Mouse (Mus musculus) CH12.LX (cell line): ENCODE measurements around the gene Ptprs.

ENCODE experiments used
- CTCF ChIP-seq, 2 experiments: IDR thresholded peaks in 1 of 2; conservative IDR thresholded peaks in 1 of 2; 2 replicates each; pipeline ENCODE4 v1.5.1; 2011 to 2012; ENCODE audit warnings: low read depth in 2 of 2, low read length in 2 of 2, improper control_type of control experiment in 1 of 2, inconsistent platforms in 1 of 2, mild to moderate bottlenecking in 1 of 2, moderate library complexity in 1 of 2
- MYC ChIP-seq: IDR thresholded peaks from 2 replicates; pipeline ENCODE4 v1.6.1; 2011; ENCODE audit warnings: low read depth, mild to moderate bottlenecking, improper control_type of control experiment, low read length
- NRF1 ChIP-seq: IDR thresholded peaks from 2 replicates; pipeline ENCODE4 v1.6.1; 2014; ENCODE audit warnings: low read depth, mild to moderate bottlenecking, inconsistent platforms, low read length, improper control_type of control experiment, moderate library complexity
- PAX5 ChIP-seq: IDR thresholded peaks from 2 replicates; pipeline ENCODE4 v1.6.1; 2012; ENCODE audit warnings: low read length, inconsistent platforms, mixed read lengths
- POLR2A ChIP-seq: IDR thresholded peaks from 2 replicates; pipeline ENCODE4 v1.6.1; 2011; ENCODE audit warnings: low read depth, mild to moderate bottlenecking, improper control_type of control experiment, low read length
- USF1 ChIP-seq: IDR thresholded peaks from 2 replicates; pipeline ENCODE4 v1.6.1; 2014; ENCODE audit warnings: low read depth, mild to moderate bottlenecking, inconsistent platforms, low read length, improper control_type of control experiment

- TF ChIP-seq PAX5 = no peak
- no peak for TF ChIP-seq NRF1
- no peak for TF ChIP-seq USF1
- TF ChIP-seq POLR2A = no peak
- TF ChIP-seq MYC = no peak
- no peak for TF ChIP-seq CTCF (conservative IDR thresholded peaks at IDR 0.05 in 1 of 2, IDR thresholded peaks at IDR 0.05 in 1 of 2; ENCODE audit: low read depth in 2 of 2, low read length in 2 of 2)
Observed at GRCm38 (mm10) chr17:56472733-56473610, 3.3 kb downstream of the Ptprs start.
